Mouse (Mus musculus): Measurements from ENCODE around the gene Ank3.

Gene Ank3

DNA sequence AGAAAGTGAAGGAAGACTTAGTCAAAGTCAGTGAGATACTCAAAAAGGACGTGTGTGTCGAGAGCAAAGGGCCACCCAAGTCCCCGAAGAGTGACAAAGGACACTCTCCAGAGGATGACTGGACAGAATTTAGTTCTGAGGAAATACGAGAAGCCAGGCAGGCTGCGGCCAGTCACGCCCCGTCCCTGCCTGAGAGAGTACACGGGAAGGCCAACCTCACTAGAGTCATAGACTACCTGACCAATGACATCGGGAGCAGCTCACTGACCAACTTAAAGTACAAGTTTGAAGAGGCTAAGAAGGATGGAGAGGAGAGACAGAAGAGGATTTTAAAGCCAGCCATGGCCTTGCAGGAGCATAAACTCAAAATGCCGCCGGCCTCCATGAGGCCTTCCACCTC lies 588.9 kb downstream of the Ank3 start:
- DNase-seq (ENCODE audit: low spot score), result no peak

DNA sequence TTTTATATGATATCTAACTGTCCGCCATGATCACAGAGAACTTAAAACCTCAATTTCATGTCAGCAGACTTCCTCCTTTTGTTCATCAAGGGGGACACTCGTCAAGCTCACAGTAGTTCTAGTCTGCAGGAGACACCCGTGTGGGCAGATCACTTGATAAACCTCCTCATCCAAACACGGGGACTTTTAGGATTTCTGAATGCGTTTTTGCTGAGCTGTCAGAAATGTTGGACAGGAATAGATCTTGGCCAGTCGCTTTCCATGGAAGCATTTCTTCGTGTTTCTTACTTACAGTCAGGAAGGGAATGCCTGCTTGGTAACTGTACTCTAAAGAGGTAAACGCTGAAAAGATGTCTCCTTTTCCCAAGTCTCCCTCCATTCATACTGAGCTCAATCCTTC lies 598.5 kb downstream of the Ank3 start:
- no peak for DNase-seq (ENCODE audit: low spot score)

DNA sequence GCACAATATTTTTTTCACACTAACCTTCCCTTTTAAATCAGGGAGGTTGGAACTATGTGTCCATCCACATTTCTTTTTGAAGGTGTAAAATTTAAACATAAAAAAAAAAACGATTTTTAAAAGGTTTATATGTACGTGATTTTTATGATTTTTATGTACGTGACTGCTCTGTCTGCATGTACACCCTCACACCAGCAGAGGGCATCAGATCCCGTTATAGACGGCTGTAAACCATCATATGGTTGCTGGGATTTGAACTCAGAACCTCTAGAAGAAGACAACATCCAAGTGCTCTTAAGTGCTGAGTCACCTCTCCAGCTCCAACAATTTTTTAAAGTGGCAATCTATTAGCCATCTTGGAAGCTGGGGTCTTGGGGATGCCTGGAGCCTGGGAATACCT lies 605.5 kb downstream of the Ank3 start:
- no peak for DNase-seq (ENCODE audit: low spot score)

DNA sequence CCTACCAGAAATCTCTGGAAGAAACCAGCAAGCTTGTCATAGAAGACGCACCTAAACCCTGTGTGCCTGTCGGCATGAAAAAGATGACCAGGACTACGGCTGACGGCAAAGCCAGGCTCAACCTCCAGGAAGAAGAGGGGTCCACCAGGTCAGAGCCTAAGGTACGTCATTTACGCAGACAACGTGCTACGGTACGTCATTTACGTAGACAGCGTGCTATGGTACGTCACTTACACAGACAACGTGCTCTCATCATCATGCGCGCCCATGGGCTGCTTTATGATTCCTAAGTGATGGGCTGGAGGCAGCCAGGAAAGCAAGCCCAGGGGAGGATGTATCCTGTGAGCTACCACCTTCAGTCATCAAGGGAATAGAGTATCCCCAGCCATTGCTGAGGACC lies 606.3 kb downstream of the Ank3 start:
- no peak for DNase-seq (ENCODE audit: low spot score)

DNA sequence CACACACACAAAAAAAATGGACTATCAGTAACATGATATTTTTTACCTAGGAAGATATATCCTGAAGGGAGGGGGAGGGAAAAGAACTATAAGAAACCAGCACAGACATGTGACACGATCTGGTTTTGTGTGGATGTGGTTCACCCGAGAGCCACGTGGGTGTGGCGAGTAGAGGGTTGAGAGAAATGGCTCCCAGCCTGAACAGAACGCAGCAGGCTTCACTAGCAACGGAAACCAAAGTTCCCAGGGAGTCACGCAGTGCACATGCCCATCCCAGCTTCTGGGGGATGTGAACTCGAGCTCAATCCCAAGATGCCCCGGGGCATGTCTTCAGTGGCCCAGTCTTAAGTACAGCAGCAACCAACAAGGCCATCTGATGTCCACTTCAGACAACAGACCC lies 607.8 kb downstream of the Ank3 start:
- DNase-seq (ENCODE audit: low spot score), result no peak

DNA sequence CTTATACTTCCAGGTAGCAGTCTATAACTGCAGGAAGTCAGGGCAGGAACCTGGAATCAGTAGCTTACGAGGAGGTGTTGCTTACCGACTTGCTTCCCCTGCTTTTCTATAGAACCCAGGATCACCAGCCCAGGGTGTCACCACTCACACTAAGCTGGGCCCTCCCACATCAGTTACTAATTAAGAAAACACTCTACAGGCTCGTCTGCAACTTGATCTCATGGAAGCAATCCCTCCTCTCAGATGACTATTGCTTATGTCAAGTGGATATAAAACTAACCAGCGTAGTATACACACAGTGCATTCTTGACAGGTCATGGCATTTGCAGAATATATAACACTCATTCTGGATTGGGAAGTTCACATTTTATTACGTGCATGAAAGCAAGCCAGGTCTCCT lies 613.2 kb downstream of the Ank3 start:
- DNase-seq (ENCODE audit: low spot score), result no peak

DNA sequence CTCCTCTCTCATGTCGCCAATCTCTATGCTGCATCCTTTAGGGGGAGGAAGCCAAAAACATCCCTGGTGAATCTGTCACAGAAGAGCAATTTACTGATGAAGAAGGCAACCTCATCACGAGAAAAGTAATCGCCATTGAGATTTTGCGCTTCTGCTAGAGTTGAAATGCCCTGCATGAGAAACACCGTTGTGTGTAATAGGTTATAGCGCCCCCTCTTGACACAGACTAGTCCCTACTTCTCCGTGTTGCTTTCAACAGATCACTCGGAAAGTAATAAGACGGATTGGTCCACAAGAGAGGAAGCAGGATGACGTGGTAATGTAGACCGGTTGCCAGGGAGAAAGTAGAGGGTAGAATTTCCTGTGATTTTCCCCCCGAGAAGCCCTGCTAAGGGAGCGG lies 615.4 kb downstream of the Ank3 start:
- DNase-seq (ENCODE audit: low spot score), result no peak

DNA sequence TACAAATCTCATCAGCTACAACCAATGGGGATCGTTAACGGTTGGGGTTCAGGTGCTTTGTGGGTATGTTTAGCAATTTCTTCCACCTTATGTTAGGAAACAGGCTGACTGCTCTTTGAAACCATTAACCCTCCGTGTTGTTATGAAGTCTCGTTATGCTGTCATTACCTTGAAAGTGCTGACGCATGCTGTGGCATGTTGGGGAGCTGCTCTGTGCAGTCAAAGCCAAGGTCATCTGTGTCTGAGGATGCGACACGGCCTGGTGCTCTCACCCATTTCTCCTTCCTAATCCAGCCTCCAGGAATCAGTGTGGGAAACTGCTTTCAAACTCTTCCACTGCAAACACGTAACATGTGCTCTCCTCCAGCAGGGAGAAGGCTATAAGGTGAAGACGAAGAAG lies 616.6 kb downstream of the Ank3 start:
- no peak for DNase-seq (ENCODE audit: low spot score)

DNA sequence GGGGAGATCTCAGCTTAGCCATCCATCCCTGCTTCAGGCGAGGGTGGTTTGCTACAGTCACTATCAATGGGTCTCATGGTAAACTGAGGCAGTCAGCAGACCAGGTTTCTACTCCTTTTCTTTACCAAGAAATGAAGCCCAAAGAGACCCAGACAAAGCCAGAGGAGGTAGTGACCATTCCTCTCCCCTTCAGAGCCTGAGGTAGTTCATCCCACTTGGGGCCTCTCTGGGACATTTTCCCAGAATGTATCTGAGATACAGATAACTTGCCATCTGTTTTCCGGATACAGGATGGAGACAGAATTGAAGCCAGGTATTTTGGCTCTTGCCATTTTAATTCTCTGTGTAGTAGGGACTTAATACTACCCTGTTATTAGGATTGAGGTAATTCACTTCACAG lies 620.1 kb downstream of the Ank3 start:
- no peak for DNase-seq (ENCODE audit: low spot score)

DNA sequence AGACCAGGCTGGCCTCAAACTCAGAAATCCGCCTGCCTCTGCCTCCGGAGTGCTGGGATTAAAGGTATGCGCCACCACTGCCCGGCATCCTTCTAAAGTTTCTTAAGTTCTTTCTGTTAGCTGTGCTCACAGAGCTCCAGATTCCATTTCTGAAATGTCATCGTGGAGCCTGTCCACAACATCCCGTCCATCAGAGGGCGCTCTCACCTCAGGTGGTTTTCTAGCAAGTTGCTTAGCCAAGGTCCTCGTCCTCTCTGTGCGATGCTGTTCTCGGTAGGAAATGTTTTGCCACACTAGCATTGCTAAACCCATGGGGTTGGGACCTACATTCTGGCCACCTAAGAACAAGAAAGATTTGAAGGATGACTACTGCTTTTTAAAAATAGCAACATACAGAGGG lies 623.1 kb downstream of the Ank3 start:
- no peak for DNase-seq (ENCODE audit: low spot score)

DNA sequence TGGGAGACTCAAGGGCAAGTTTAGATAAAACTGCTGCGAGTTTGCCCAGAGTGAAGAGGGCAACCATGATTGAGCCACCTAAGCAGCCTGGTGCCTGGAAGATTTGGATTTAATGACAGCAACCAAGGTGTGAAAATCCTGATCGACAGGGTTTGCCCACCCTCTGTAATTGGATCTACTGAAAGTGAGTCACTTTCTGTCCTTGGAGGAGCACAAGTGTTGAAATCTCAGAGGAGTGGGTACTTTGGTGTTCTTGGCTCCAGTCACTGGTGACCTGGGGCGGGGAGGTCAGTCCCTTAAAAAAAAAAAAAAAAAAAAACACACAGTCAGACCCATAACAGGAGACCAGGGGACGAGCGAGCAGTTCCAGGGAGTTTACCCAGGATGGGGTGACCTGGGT lies 624.0 kb downstream of the Ank3 start:
- no peak for DNase-seq (ENCODE audit: low spot score)

DNA sequence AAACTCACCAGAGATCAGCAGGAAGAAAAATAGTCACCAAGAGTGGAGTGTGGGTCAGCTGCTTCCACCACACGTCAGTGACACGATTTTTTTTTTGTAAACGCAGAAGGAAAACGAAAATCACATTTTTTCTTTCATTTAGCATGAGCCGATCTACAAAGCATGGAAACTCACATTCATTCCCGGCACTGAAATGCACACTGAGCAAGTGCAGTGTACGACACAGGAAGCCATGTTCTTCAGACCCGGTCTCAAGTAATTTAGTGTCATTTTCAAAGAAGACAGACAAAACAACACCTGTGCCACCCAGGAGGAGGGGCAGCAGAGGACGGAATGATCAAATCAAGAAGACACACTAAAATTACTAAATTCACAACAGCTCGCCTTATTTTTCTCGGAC lies 625.3 kb downstream of the Ank3 start:
- no peak for DNase-seq (ENCODE audit: low spot score)

DNA sequence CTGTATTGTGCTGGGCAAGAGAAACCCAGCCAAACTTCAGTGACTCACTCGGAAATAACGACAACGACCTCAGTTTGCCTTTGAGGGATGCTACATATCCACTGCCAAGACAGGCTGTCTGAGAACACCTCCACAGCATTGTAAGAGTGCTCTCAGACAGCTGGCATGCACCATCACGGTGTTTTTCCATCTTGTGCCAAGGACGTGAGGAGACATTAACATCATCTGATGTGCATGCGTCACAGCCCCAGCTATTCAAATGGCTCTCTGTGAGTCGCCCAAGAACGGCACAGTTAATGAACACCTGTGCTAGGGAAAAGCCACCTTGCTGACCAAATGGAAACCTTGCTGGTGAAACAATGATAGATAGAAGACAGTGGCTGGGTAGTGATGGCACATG lies 633.4 kb downstream of the Ank3 start:
- DNase-seq (ENCODE audit: low spot score), result no peak

DNA sequence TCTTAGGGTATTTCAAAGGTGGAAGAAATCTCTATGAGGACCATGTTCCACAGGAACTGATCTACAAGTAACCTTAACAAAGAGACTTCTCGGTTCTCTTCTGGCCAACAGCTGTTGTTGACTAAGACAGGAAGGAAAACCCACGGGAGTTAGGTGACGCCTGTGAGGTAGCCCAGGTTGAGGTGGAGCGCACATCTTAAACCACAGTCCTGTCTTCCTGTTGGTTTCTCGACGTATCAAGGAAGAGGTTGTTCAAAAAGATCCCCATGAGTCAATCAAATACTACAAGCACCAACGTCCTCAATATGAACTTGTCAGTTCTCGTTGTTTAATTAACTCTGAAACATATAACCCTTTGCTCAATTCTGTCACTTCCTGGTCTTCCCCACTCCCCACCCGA lies 634.4 kb downstream of the Ank3 start:
- DNase-seq (ENCODE audit: low spot score), result no peak

DNA sequence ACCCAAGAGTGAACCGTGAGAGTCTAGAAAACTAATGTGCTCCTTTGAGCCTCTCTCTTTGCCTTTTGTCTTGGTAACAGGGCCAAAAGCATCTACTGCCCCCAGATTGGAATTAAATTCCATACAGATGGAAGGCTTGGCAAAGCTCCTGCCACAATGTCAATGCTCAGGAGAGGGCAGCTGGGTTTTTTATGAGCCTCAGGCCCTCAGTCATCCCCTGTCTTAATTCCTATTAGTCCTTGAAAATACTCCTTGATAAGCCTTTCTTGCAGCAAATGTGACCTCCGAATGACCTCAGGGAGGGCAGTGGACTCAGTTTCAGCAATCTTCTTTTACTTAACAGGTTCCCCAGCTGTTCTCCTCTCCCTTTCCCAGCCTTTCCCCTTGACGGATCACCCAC lies 635.3 kb downstream of the Ank3 start:
- no peak for DNase-seq (ENCODE audit: low spot score)

DNA sequence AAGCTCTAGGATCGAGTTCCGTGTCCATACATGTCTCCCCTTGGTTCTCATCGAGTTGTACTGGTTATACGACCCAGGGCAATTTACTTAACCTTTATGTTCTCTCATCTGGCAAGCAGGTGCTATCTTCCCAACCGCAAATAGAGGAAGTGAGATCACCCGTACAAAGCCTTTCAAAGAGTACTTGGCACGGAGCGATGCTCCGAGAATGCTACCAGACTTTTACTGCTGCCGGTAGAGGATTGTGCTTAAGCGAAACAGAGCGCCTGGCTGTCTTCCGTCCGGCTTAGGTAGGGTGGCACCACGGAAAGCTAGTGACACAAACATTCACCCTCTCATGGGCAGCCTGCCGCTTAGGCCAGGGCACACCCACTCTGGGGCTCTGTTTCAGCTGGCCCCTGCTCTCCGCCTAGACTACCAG lies 641.3 kb downstream of the Ank3 start:
- no peak for DNase-seq (ENCODE audit: low spot score)

DNA sequence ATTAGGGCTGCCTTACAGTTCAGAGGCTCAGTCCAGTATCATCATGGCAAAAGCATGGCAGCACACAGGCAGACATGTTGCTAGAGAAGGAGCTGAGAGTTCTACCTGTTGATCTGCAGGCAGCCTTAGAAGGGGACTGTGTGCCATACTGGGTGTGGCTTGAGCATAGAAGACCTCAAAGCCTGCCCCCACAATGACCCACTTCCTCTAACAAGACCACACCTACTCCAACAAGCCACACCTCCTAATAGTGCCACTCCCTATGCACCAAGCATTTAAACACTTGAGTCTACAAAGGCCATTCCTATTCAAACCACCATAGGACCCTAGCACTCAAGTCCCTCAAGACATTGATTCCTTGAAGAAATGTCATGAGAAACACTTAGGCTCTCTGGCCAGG lies 643.0 kb downstream of the Ank3 start:
- no peak for DNase-seq (ENCODE audit: low spot score)

DNA sequence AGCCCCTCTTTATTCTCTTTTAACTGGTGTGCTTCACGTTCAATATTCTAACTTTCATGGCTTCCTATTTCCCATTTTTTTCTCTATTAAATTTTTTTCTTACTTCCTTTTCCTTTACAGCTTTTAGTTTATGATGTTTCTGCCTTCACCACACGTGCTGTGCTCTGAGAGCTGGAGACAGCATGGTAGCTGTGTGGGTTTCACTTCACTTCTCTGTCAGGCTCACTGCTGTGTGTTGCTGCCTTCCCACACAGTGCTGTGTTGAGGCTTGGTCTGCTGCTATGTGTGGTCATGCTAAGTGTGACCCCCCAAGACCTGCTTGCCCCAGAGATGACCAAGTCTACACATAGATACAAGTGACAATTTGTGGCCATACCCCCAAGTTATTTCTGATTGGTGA lies 647.1 kb downstream of the Ank3 start:
- no peak for DNase-seq (ENCODE audit: low spot score)

DNA sequence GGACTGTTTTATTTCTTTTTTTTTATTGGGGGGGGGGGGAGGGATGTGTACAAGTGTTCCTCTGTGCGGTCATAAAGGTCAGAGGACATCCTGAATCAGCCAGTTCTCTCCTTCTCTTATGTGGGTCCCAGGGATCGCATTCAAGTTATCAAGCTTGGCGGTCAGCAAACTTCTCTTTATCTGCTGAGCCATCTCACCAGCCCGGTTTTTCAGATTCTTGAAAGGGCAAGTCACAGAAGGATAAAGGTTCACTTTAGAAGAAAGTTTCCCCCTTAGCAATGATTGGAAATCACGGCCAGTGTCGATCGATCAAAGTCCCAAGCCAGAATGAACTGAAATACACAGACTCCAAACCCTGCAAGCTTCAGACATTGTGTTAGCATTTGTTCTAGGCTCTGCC lies 651.2 kb downstream of the Ank3 start:
- no peak for DNase-seq (ENCODE audit: low spot score)

DNA sequence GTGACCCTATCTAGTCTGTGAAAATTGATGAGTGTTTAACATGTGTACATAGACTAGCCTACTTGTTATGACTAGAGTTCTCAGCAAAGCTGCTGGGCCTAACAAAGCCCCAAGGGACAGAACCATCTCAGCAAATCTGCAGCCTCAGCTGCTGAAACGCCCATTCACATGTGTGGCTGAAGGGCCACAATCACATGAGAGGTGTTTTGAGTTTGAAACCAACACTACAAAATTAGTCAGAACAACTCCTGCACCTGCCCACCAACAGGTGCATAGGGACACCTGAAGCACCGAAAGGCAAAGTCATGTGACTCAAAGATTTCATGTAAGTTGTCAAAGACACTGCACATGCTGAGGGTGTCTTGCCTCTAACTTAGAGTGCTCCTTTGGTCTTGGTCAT lies 656.7 kb downstream of the Ank3 start:
- DNase-seq (ENCODE audit: low spot score), result no peak

DNA sequence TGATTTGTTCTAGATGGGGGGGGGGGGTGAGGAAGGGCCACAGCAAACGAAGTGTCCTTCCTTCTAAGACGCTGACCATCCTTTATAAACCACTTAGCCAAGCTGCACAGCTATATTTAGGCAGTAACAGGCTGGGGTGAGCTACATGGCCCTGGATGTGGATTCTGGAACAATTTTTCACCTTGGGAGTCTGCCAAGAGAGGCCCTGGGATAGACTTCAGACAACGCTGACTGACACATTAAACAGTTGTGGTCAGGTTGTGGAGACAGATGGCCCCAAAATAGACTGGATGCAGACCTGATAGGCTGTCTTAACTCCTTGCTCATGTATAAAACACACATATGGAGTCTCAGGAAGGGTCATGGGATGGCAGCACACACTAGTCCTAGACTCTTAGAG lies 658.5 kb downstream of the Ank3 start:
- no peak for DNase-seq (ENCODE audit: low spot score)

DNA sequence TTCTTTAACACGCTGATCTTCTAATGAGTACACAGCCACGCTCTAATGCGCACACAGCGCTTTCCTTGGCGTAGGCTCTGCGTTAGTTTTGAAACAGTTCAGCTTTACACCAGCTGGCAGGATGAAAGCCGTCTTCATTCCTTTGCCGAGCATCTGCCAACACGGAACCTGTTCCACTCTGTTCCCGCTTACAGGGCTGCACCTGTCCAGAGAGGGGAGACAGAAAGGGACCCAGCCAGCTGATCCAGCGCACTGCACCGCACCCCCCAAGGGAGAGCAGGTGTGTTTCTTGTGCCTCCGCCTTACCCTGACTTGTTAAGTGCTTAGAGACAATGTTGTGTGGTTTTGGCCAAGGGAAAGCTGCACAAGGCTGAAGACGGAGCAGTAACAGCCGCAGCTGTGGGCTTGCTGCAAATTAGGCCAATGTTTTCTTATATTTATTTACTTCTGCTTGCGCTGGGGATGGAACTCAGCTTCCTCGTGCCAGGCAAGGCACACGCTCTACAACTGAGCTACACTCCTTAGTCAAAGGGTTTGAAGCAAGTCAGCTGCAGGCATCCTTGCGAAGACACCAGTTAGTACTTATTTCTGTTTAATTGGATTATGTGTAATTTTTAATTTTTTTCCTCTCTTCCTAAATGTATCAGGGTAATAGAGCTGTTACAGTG lies 661.6 kb downstream of the Ank3 start:
- DNase-seq (ENCODE audit: low spot score), result no peak

DNA sequence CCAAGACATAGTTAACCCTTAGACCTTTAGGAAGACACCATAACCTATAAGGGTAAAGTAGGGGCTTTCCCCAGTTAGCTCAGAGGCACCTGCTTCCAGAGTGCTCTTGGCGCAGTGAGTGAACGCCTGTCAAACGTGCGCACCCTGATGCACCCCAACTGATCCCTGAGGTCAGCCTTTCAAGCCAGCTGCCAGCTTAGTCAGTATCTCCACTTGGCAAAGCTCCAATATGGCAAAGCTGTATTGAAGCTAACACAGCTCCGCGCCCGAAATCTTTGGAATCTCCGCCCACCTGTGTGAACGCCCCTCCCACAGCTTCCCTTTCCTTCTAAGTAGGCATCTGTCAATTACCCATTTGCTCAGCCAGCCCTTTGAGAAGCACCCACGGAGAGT lies 662.1 kb downstream of the Ank3 start:
- no peak for DNase-seq (ENCODE audit: low spot score)

DNA sequence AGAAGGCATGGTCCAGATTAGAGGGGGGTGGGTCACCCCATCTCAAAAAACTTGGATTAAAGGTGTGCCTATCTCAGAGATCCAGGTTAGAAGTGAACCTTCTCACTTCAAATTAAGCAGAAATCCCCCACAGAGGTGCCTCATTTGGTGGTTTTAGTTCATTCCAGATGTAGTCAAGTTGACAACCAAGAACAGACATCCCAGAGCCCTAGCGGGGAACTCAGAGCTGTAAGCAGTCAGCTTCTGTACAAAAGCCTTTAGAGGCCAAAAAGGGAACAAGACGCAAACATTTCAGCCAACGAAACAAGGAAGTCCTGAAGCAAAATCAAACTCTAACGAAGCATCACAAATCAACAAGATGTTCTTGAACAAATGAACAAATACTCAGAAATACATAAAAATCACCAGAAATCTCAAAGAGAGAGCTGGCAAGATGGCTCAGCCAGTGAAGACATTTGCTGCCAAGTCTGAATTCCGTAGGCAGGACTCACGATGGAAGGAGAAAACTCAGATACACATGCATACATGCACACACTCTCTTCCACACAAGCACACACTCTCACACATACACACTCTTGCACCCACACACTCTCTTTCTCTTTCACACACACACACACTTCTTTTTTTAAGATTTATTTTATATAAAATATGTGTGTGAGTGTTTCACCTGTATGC lies 665.4 kb downstream of the Ank3 start:
- no peak for DNase-seq (ENCODE audit: low spot score)
